Mouse (Mus musculus): Measurements from ENCODE around the gene Hes7.

Hes7 gene

DNA sequence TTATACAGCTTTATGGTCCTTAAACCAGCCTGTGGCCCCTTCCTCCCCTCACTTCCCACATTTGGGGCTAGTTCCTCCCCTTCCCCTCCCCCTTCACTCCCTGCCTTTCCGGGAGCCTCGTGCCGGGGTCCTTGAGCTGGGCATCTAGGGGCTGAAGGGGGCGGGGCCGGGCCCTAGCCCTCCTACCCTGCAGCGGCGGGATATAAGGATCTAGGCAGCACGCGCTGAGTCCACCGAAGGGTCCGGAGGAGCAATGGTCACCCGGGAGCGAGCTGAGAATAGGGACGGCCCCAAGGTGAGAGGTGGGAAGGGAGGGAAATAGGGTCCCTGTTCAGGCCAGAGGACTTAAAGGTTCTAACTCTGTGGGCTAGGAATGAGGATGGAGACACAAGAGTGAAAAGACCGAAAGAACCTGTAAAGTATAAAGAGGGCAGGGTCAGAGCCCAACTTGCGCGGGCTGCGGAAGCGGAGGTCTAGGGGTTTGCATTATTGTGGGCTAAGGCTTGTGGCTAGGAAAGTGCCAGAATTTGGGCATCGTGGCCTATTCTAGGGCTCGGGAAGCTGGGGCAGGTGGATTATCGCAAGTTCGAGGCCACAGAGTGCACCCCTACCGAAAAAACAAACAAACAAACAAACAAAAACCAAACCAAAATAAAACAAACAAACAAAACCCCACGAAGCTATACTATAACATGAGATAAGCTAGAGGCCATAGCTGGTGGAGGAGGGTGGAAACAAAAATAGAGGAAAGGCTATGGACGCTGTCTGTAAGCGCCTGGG is at the start of gene Hes7:
Gene Hes7, plus strand, starts transcription at position 184 of the 780 bp plus-strand sequence.
- no peak for DNase-seq

DNA sequence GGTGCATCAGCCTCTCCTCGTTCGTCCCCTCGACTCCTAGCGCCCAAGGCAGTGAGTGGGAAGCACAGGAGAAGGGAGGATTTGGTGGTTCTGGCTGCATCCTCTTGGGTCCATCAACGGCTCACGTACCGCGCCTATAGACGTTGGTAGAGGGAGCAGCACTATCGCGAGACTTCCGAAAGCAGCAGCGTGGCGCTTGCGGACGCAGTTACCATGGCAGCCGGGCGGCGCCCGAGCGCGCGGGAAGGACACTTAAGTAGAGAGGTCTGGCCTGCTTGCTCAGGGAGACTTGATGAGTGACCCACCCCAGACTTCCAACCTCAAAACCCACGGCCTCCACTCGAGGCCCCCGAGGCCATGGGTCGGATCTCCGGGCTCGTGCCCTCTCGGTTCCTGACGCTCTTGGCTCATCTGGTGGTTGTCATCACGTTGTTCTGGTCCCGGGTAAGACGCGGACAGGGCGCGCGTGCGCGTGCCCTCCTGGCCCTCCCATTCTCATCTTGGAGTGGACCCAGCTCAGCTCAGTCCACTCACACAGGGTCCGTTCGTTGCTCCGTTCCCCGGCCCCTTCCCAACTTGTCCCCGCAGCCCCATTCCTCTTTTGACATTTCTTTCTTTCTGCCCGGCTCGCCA is 49.5 kb upstream of the Hes7 start, which contains the start of gene Tmem107:
Gene Tmem107, plus strand, starts transcription at position 217 of the 633 bp plus-strand sequence.
- DNase-seq = peak; percentile 93 to 95

DNA sequence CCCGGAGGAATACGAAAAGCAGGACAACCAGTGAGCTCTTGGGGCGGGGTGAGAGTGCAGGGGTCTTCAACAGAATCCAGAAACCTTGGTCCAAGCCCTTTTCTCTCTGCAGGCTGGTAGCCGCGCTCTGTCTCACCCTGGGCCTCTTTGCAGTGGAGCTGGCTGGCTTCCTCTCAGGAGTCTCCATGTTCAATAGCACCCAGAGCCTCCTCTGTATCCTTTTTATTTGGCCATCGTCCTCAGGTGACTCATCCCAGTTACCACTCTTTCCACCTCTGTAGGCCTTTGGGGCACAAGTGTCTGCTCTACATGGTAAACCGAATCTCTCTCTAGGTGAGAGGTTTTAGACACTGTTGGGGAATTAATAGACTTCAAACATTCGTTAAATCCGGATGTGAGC is 48.9 kb upstream of the Hes7 start:
- DNase-seq = no peak

DNA sequence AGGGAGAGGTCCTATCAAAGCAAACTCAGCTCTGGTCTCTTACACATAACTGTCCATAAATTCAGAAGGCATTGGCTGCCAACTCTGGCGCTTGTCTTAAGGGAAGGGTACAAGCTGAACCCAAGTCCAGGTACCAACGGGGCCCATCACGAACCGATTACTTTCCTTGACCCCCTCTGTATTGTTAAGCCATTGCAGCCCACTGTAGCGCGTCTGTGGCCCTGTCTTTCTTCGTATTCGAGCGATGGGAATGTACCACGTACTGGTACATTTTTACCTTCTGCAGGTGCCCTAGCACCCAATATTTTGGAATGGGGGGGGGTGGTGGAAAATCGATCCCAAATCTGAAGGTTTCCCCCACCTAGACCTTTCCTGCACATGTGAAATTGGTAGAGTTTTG is 48.0 kb upstream of the Hes7 start:
- no peak for DNase-seq

DNA sequence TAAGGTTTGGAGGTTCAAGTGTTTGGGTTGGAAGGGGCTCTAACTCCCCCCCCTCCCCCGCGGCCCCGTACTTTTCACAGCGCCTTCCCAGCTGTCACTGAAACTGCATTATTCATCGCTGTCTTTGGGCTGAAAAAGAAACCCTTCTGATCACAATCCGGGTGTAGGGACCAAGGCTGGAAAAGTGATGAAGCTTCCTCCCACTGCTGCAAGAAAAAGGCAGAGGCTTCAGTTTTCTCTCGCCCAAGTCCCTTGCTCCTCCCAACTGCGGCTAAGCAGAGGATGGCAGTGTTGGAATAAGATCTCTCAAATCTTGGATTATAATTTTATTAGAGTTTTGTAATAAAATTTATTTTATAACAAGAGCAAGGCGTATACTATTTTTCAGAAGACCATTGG is 47.5 kb upstream of the Hes7 start:
- DNase-seq = no peak

DNA sequence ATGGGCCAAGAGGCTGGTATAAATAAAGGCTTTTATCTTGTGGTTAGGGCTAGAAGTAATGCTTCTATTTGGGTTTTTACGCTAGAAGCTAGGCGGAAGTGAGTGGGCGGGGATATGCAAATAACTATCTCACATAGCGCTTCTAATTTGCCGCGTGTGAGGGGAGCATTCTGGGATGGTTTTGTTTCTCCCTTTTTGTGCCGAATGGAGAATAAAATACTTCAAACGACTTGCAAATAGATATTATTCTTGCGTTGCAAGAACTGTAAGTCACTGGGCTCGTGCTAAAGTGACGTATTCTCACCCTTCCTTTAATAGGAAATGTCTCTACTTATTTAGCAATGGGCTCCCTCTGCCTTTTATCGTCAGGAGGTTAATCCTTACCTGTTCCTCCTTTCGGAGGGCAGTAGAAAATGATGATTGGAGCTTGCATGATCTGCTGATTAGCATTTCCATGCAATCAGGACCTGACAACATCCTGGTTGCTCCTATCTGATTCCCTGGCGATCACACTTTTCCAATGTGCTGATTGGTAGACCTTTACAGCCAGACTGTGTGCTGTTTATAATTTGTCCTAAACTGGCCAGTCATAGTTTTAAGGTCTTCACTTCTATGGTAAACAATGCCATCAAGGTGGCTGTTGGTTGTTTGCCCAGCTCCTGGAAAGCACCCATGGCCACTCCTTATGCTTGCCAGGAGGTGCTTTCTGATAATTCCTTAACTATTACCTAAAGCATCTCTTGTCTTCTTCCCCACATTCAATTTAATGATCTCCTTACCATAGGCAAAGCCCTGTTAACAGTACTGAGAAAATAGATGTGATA is 46.9 kb upstream of the Hes7 start:
- DNase-seq = peak; percentile 88 to 91

DNA sequence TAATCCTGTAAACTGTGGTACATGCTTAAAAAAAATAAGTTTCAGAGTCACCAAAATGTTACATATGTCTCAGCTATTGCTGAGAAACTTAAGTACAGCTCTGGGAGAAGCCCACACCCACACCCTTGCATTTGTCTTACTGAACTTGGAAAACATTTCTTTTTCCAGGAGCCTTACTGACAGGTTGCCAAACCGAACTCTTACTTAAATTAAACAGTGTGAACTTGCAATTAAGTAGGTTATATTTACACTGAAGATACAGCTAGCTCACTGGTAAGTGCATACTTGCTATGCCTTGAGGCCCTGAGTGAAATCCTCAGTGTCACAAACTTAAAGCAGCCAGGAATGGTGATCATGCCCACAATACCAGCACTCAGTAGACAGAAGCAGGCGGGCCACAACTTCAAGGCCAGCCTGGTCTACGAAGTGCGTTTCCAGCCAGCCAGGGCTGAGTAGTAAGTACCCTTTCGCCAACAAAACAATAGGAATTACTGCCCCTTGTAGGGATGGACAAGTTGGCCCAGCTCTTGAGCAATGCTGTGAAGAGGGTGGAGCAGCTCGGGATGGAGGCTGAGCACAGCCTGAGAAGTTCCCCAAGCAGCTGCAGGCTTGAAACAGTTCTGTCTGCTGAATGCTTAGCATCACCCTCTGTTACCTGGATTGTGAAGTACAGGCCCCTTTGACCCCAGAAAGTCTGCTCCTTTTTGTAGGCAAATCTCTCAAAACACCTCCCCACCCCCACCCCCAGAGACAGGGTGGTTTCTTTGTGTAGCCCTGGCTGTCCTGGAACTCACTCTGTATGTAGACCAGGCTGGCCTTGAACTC is 46.0 kb upstream of the Hes7 start:
- DNase-seq = no peak

DNA sequence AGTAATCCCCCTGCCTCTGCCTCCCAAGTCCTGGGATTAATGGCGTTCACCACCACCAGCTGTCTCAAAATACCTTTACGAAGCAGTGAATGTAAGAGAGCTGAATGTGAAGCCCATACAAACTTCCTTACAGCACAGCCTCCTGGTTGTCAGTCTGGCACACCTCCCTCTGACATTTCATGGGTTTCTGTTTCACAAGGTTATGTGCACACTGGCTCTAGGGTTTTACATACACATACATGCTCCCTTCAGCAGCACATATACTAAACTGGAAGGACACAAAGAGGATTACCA is 45.5 kb upstream of the Hes7 start:
- DNase-seq = no peak

DNA sequence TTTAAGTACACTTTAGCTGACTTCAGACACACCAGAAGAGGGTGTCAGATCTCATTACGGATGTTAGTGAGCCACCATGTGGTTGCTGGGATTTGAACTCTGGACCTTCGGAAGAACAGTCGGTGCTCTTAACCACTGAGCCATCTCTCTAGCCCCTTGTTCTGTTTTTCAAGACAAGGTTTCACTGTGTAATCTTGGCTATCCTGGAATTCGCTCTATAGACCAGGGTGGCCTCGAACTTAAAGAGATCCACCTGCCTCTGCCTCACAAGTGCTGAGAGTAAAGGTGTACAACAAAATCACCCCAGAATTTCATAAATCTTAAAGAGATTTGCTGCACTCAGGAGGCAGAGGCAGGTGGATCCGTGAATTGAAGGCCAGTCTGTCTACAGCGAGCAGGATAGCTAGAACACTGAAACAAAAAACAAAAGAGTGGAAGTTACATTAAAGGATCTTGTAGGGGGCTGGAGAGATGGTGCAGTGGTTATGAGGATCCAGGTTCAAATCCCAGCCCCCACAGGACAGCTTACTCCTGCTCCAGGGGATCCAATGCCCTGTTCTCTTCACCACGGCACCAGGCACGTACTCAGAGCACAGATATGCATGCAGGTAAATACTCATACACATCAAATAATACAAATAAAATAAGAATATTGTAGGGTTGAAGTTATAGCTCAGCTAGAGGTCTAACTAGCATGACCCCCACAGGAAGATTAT is 44.3 kb upstream of the Hes7 start:
- DNase-seq = no peak

DNA sequence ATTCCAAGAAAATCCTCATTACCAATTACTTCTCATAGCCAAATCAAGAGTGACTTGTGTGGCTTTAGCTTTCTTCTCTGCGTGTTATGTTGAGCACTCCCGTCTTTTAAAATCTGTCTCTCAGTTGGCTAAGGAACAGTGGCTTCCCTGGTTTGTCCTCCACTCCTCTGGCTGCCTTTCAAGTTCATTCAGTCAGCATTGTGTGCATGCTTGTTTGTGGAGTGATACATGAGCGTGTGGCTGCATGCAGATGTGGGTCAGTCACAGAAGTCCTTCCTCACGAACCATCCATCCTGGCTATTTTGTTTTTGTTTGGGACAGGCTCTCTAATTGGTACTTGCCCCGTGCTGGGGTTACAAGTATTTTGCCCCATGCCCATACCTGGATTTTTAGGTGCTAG is 43.6 kb upstream of the Hes7 start:
- DNase-seq = no peak

DNA sequence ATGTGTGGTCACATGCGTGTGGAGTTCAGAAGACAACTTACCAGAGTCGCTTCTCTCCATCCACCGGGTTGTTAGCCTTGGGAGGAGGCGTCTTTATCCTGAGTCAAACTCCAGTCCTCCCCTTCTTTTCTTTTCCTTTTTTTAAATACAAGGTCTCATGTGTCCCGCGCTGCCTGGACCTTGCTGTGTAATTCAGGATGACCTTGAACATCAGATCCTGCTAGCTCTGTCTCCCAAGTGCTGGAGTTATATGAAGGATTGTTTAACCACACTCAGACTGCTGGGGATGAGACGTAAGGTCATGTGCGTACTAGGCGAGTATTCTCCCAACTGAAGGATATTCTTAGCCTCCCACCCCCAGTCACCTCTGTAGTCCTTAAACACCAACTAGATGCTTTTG is 42.9 kb upstream of the Hes7 start:
- no peak for DNase-seq

DNA sequence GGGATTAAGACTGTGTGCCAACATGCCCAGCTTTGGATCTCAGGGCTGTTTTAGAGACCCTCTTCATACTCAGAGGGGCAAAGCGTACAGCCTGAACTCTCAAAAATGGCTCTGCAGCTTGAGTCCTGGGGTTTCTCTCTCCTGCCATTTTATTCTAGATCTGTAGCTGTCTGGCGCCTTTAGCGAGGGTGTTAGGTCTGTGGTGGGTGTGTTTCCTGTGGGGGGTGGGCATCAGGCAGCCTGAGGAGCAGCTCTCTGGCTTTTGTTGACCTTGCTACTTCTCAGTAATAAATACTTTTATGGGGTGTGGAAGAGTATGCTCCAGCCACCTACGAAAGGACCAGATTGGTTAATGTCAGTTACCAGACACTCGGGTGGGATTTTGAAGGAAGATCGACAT is 42.2 kb upstream of the Hes7 start:
- DNase-seq = no peak

DNA sequence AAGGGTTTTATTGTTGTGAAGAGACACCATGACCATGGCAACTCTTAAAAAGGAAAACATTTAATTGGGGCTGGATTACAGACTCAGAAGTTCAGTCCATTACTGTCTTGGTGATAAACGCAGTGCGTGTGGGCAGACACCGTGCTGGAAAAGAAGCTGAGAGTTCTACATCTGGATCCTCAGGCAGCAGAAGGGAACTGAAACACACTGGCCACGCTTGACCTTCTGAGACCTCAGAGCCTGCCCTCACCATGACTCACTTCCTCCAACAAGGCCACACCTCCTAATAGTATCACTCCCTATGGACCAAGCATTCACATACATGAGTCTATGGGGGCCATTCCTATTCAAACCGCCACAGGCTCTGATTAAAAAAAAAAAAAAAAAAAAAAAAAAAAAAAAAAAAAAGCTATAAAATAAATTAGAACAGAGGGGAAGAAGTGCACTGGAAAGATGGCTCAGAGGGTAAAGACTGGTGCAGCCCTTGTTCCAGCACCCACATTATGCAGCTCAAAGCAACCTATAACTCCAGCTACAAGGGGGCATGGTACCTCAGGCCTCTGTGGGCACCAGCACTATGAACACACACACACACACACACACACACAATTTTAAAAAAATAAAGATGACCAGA is 41.3 kb upstream of the Hes7 start:
- DNase-seq = no peak

DNA sequence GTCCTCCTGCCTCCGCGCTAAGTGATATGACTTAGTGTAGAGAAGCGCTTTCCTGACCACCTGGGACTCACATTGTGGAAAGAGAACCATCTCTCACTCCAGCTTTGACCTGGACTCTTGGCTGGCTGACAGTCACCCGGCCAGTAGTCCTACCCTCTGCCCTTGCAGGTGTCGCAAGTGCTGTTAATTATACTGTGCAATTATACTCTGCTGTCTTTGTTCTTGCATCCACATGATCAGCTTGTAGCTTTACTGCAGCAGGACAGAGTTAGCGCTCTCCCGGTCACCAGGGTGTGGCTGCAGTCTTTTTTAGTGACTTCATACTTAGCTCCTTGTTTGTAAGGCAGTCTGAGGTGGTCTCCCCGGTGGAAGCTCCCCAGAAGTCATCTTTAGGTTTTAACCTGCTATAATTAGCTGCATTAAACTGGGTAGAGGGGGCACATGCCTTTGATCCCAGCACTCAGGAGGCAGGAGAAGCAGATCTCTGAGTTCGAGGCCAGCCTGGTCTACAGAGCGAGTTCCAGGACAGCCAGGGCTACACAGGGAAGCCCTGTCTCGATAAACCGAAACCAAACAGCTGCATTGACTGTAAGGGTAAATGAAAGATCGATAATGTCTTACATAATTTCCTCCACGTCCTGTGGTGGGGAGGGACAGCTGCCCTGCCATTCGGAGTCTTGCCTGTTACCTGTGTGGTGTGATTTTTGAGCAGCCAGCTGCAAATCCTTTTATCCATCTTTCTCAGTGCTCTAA is 39.9 kb upstream of the Hes7 start:
- no peak for DNase-seq

DNA sequence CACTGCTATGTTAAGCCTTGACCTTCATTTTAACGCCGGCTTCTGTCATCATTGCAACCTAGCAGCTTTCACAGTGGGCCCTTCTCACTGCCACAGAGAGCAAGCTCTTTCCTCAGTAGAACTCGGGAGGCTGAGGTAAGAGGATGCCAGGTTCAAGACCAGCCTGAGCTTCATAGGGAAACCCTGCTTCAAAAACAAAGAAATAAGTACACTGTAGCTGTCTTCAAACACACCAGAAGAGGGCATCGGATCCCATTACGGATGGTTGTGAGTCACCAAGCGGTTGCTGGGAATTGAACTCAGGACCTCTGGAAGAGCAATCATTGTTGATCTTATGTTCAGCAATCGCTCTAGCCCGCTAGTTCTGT is 39.4 kb upstream of the Hes7 start:
- DNase-seq = no peak

DNA sequence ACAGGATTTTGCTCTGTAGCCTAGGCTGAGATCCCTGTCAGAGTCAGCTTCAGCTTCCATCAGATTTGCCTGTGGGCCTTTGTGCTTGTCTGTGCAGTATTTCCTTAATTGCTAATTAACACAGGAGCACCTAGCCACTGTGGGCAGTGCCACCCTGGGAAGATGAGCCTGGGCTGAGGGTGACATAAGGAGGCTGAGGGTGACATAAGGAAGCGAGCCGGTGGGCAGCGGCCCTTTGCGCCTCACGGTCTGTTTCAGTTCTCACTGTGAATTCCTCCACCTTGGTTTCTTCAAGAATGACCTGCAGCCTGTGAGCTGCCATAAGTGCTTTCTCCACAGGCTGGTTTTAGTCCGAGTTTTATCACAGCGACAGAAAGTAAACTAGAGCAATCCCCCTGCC is 38.6 kb upstream of the Hes7 start:
- no peak for DNase-seq

DNA sequence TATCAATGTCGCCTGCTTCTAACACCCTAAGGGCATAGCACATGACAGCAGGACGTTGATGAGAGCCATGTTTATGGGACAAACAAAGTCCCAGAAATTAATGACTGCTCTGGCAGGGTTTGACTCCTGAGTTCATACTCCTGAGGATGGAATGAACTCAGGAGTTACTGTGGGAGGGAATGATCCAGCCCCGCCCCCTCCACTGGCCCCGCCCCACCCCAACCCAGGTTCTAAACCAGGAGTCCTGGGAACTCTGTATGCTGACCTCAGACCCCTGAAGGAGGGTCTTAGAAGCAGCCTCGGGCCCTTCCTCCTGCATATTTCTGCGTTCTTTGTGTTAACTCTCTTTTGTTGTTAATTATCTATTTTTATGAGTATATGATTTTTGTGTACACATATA is 34.6 kb upstream of the Hes7 start:
- DNase-seq = no peak

DNA sequence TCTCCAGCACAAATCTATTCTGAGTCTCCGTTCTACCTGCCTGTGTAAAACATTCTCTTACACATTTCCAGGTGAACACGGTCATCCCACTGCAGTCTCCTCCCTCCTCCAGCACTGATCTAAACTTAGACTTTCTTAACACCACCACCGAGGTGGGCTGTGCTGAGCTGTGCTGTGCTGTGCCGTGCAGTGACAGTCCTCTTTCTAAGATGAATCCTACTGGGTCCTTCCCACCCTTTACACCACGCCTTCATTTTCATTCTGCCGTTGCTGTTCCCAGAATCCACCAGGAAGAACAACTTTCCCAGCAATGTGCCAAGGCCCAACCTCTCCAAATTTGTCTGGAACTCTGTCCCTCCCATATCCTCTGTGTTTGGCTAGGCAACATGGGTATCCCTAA is 33.8 kb upstream of the Hes7 start:
- DNase-seq = no peak

DNA sequence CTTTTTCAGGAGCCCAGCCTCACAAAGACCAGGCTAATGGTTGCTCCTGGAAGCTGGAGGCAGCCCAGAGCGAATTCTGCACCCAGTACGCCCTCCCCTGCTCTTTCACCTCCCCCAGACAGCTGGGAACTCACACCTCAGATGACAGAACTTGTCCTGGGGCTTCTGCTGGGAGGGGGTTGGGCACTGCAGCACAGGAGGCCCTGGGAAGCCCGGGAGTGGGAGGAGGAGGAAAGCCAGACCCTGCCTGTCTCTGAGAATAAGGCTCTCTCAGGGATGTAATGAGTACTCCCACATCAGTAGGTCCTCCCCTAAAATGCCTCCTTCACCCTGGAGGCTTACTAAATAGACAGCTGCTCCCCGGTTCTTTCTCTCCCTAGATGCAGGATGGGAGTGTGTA is 33.1 kb upstream of the Hes7 start:
- no peak for DNase-seq

DNA sequence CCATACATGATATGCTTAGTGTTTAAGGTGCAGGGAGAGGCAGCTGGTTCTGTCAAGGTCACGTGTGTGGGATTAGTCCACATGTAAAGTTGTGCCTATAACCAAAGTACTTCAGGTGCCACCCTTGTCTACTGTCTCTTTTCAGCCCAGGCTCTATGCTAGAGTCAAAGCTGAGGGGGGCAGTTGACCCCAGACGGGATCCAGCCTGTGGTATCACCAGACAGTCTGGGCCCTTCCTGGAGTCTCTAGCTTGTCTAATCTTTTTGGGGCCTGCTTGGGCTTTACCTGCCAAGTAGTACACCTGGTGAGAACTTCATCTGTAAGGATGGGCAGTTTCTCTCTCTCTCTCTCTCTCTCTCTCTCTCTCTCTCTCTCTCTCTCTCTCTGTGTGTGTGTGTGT is 32.6 kb upstream of the Hes7 start:
- no peak for DNase-seq
